Mouse (Mus musculus) natural killer cell, adult 2 months (primary cell): ENCODE results near the gene Uckl1.

Source experiments
- DNase-seq, 2 experiments: peaks; one replicate each; pipeline ENCODE4 v3.0.0; 2022; ENCODE audit warnings: low spot score in 2 of 2

The Uckl1 gene

DNA sequence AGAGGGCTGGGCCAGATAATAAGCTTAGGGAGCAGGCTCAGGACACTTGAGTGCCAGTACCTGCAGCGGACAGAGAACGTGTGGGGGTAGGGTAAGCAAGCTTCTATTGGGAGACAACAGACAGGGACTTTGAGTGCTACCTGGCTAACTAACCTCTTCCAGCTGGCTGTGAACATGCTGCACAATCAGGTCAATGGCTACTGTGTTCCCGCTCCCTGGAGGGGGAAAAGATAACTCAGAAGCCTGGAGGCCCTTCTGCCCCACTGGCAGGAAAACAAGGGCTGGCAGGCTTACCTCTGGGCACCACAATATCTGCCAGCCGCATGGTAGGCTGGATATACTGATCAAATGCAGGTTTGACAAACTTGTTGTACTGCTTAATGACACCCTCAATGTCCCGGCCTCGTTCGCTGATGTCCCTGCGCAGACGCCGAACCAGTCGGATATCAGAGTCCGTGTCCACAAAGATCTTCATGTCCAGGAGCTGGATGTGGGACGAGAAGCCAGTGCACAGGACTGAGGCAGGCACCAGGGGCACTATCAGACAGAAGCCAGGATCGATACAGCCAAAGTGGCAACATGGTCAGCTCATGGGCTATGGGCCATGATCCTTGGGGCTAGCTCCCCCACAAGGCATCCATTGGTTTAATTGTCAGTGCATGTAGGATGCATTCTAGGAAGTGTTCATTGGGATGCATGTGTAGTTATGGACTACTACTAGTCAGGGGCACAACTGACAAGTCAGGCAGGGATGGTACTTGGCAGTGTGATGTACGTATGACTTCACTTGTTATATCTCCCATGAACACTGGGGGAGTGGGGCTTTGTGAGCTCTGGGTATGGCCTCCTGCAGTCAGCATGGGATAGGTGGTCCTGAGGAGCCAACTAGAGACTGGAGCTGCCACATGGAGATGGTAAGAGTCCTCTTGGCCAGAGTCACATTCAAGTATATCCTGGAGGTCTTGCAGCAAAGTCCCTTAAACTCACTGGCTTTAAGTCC lies 11.5 kb downstream of the Uckl1 start:
- no peak for DNase-seq

DNA sequence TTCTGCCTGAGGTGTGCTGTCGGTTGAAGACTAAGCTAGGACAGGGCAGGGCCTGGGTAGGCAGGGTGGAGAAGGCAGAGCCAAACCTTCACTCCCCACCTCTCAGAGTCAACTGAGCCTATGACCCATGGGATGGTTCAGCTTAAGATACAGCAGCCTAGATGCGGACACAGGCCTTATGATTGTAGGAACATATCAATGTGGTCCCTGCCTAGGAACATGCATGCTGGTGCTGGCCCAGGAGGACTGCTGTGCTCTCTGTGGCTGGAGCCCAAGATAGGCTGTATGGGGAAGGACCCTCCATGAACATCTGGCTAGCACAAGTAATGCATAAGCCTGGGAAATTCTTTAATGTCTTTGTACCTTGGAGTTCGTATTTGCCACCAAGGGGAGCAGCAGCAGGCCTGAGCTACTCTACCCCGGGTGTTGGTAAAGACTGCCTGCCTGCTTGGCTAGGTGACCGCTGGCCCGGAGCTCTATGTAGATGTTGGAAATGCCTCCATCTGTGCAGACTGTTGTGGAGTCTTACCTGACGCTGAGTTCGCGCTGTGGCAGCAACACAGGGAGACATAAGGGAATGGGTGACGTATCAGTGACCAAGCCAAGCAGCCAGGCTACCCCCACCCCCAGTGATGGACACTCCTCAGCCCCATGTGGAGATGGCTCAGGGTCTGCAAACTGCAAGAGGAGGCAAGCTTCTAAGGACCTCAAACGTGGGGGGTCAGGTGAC lies 12.6 kb downstream of the Uckl1 start:
- DNase-seq = no peak

DNA sequence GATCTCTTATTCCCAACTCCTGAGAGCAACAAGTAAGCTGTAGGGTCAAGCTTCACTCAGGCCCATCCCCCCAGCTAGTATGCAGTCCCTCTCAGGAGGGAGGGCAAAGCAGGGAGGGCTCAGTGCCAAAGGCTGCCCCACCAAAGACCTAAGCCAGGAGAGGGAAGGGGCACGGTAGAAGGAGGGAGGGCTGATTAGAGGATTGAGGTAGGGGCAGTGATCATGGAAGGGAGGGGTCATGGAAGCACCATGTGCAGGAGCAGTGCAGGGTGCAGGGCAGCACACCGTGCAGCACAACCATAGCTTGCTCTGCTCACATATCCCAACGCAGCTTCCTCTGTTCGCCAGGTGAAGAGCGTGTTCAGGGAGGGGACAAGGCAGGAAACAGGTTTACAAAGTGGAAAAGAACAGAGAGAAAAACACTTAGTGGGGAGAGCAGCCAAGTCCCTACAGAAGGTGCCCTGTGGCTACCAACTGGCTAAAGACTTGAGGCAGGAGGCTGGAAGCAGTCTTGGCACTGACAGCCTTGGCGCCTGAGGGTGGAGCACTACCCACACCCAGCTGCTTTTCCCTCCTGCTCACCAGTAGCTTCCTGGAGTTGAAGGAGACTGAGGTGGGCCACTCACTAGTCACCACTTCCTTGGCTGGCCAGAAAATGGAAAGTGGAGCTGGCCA lies 13.6 kb downstream of the Uckl1 start:
- DNase-seq = no peak

DNA sequence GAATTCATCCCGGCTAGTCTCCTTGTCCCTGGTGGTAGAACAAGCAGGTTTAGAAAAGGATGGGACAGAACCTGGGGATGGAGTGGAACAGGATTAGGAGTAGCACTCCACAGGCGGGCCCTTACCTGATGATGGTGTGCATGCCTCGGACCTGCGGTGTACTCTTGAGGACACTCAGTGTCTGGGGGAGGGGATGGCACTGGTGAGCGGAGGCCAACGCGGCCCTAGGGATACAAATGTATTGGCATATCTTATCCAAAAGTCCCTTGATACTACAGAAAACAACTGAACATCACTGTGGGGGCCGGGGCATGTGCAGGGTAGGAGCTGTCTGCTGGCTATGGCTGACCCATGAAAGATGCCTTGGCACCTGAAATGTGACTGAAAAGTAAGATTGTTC lies 14.3 kb downstream of the Uckl1 start:
- DNase-seq = no peak

DNA sequence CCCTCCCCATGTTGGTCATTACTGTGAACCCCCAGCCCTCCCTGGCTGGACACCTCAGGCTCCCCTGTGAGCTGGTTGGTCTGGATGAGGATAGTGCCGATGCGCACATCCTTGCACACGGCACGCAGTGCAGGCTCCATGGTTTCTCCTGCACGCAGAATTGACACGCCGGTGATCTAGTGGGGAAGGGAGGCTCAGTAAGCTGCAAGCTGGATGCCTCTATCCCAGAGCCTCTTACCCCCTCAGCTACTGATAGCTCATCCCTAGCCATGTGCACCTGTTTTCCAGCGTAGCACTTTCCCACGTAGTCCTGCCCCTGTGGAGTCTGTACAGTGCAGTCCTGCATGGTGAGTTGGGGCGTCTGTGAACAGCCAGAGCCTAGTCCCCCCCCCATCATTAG lies 14.8 kb downstream of the Uckl1 start:
- DNase-seq = no peak

DNA sequence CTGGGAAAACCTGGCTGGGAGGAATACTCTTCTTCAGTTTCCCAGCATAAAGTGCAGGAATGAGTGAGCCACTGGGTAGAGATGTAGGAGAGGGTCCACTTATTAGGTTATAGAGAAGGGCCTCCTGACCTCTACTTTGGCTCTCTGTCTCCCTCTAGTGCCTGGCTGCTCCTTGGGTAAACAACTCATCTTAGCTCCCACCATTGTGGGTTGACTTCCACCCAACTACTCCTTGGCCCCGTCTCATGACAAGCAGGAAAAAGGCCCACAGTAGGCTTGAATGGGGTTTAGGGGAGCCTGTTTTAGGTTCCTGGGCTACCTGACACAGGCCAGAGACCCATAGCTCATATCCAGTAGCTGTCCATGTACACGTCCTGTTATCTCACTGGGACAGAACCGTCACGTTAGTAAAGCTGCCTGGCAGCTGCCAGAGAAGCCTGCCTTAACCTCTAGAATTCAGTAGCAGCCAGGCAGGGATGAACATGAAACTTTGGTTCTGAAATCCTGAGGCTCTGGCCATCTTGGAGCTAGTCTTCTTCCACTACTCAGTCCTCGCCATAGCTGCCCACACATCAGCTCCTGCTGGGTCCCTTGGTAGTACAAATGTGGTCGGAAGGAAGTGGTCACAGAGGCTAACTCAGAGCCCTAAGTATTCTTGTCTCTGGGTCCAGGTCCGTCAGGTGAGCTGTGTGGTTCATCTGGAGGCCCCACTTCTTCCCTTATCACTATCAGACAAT lies 16.3 kb downstream of the Uckl1 start:
- DNase-seq = peak; percentile 35 to 51

DNA sequence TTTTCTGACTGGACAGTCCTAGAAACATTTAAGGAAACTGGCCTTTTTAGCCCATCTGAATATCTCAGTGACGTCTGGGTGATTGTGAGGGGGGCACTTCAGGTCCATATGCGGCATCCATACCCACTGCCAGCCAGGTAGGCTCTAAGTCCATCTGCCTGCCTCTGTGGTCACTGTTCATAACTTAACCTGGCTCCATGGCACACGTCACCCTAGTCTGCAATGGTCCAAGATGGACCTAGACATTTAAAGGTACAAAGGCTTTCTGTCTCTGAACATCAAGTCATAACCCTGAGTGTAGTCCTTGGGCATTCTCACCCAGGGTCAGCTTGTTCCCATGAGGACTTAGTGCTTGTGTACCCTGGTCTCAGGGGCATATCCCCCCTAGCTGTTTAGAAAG lies 17.4 kb downstream of the Uckl1 start:
- DNase-seq = no peak

DNA sequence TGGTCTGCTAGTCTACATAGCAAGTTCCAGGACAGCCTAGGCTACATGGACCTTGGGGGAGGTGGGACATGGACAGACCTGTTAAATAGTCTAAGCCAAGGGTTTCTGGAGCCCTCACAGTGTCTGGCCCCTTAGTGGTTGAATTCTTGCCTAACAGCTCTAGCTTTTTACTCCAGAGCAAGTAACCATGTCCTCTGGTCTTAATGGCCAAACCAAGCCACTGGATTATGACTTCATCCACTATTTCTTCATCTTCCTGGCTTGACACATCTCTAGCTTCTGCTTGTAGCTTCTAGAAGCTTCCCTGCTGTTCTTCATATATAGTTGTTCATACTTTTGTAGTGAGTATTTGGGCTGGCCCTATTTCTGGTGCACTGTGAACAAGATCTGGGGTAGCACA lies 30.9 kb downstream of the Uckl1 start:
- DNase-seq = no peak

DNA sequence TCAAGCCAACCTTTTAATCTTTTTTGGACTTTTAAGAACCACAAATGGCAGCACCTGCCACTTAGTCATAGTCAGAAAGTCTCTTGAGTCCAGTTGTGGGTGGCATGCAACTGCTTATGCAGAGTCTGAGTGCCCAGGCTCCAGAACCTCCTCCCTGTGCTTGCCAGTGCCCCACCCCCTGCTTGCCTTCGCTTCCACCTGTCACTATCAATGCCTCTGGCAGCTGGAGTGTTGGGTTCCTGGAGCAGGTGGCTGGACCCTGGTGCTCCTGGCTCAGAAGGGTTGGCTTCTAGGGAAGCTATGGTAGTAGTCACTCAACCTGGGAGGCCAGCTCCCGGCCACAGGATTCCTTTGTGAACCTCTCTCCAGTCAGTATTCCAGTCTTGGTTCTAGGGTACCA lies 34.5 kb downstream of the Uckl1 start:
- no peak for DNase-seq

DNA sequence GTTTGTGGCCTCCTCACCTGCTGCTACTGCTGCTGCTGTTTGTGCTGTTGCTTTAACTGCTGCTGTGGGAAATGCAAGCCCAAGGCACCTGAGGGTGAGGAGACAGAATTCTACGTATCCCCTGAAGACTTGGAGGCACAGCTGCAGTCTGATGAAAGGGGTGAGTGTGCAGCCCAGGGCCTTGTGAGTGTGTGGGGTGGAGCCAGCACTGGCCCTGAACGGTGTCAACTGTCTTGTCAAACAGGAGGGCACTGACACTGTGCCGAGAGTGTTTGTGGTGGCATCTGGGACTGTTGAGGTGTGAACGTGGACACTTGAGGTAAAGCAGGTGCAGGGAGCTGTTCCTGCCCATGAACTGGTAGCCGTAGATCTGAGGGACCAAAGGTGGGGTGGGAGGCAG lies 36.0 kb downstream of the Uckl1 start:
- no peak for DNase-seq

DNA sequence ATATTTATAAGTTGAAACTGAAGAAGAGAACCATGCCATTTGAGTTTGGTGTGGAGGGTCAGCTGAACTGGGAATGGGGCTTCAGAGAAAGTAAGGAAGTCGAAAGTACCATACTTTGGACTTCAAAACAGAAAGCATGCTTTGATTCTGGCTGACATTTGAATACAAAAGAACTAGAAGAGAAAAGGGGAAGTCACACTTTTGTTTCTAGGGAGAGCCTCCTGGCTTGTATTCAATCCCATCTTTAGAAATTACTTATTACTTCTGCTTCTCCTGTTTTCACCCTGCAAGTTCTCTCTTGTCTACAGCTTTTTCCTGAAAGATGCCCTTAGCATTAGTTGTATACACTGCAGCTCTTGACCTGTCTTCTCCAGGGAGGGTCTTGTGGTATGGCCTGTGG lies 36.5 kb downstream of the Uckl1 start:
- no peak for DNase-seq

DNA sequence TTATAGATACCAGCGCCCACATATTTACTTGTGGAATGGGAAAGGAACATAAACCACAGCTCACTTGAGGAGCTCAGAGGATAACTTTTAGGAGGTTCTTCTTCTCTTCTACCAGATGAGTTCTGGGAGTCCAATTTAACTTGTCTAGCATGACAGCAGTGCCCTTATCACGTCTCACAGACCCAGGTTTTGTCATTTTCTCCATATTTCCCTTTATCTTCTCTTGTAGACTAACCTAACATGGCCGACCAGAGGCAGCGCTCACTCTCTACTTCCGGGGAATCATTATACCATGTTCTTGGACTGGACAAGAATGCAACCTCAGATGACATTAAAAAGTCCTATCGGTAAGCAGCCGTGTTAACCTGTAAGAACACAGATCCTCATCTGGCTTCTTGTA lies 38.5 kb downstream of the Uckl1 start:
- no peak for DNase-seq

DNA sequence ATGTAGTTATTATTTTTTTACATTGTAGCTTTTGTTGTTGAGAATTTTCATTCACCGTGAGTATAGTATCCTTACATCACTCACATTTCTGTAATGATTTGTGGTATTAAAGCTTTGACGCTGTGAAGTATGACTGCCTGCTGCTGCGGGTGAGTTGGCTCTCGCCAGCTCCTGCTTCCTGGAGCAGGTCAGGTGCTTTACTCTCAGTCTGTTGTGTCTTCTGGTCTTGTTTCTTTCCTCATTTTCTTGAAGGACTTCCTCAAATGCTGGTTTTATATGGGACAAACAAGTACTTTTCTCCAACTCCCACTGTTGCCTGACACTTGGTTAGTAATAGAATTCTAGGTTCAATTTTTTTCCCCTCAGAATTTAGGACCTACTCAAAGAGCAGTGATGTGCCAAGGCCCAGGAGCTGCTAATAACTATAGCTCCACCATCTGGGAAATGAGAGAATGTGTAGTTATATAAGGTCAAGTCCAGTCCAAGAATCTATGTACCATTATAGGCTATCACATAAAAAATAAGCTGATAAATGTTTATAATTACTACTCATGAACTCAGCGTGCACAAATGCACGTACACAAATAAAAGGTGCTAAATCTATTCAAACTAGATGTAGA lies 42.8 kb downstream of the Uckl1 start:
- DNase-seq = no peak

DNA sequence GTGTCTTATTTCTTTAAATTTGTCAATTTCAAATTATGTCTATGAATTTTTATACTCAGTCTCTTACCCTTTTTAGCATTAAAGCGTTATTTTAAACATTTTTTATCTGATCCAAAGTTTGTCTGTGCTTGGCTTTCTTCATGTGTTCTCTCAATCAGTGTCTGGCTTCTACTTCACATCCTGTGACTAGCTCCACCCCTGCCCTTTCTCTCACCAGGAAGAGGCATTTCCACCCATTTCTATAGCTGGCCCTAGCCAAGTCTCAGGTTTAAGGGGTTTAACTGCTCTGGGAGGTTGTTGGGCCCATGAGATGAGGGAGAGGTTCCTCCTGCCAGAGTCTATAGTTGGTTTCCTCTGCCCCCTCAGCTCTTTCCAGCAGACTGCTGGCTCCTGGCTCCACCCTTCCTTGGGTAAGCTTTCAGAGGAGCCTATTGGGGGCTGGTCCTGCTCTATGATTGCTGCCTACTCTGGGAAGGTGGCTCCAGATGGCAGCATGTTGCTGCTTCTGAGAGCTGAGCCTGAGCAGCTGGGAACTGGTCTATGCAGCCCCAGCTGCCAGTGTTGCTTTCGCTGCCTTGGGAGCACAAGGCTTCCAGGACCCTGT lies 47.1 kb downstream of the Uckl1 start:
- no peak for DNase-seq

DNA sequence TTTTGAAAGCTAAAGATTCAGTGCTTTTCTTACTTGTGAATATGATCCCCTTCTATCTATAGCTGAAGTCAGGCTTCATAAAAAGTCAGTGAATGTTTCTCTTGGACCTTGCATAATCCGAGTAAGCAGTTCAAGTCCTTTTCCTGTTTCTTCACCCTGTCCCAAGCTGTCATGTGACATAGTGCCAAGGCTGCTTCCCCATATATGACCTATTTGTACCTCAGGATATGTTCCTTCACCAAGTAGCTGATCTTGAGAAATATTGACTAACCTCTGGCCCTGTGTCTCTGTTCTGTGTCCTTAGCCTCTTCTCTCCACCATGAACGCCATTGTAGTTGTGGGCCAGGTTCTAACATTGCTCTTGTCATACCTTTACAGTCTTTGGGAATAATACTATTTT lies 48.3 kb downstream of the Uckl1 start:
- DNase-seq = no peak

DNA sequence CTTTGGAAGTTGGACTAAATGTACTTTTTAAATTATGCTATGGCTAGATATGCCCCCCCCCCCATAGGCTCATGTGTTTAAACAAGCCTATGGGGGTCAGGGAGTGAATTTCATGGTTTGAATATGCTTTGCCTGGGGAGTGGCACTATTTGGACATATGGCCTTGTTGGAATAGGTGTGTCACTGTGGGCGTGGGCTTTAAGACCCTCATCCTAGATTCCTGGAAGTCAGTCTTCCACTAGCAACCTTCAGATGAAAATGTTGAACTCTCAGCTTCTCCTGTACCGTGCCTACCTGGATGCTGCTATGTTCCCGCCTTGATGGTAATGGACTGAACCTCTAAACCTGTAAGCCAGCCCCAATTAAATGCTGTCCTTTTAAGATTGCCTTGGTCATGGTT lies 52.1 kb downstream of the Uckl1 start:
- no peak for DNase-seq

DNA sequence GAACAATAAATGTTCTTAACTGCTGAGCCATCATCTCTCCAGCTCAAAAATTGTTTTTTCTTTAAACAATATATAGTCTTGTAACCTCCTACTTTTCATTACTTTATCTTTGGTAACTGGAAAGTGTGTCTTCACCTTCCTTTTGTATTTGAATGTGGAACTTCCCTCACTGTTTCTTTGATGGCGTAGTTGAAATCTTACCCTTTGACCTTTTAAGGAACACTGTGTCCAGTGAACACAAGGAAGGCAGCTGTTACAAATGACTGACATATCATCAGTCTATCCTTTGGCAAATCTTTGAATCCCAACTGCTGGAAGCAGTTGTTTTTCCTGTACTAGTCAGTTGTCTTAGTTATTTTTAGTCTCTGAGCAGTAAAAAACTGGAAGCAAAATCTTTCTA lies 55.6 kb downstream of the Uckl1 start:
- DNase-seq = no peak

DNA sequence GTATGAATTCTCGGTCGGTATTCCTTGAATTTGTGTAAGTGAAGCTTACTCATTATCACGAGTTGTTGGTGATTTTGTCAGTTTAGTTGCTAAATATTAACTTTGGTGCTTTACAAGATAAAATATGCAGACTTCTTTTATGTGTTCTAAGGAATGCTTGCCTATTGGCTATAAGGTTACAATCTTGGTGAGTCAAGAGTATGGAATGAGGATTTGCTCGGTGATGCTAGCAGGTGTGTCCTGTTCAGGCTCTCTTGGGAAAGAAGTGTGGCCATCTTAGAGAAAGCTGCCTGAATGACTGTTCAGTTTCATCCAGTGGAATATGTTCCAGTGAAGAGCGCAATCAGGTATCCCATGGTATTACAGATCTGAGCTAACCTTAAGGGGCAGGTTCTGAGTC lies 59.2 kb downstream of the Uckl1 start:
- DNase-seq = no peak

DNA sequence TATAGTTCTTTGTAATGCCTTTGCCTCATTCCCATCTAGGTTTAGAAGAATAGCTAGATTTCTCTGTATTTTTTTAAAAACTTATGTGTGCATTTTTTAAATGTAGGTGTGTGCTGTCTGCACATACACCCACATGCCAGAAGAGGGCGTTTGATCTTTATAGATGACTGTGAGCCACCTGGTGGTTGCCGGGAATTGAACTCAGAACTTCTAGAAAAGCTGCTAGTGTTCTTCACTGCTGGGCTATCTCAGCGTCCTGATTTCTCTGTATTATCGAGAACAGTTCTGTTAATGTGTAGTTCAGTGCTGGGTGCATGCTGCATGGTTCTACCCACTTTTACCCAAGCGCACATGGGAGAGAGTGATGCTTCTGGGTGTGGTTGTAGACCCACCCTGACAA lies 61.9 kb downstream of the Uckl1 start:
- peak; percentile 32 to 57 for DNase-seq

DNA sequence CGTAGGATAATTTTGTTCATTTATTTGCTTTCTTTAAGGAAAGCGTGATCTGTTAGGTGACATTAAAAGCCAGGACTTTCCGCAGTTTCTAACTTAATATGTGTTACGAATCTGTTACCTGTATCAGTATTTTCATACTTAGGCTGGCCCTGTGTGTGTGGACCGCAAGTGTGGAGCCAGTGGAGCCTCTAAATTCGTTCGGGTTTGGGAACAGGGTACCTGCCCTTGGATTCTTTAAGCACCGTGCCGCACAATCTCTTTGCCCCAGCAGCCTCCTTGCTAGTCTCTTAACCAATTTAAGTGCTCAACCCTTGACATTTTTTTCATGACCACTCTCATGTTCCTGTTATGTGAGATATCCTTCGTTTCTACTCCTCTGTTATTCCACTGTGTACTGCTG lies 63.2 kb downstream of the Uckl1 start:
- DNase-seq = no peak

DNA sequence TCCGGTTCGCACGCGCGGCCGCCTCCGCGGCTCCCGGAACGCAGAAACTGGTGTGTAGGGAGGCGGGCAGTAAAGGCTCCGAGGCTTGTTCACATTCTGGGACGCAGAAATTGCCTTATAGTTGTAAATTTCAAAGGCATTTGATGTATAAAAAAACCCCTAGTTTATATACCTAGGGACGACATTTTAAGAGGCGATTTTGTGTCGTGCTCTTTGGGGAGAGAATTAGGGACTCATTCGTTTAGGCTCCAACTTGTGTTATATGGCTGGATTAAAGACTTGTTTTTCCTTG lies 63.8 kb downstream of the Uckl1 start:
- DNase-seq = no peak
